Comparison of ENCODE assay signal across 9 mouse cellular contexts in the genomic region with DNA sequence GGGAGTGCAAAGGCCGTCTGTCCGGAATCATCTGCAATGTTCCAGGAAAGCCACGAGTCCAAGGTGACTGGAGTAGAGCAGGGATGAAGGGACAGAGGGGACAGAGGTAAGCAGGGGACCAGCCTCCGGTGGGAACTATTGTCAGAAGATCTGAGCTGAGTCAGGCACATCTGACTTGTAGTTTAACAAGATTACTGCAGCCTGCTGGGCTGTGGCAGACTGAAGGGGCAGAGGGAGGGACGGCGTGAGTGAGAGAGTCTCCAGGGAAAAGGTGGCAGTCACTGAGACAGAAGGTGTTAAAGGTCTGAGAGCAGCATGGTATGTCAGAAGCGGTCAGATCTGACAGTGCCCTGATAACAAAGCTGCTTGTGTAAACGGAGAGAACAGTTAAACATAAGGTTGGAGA. TPM values are rescaled to one million over a fixed set of nuclear protein-coding genes. Genes with fewer than 3 reads are reported as not detected.
DNase-seq lines count a peak whose midpoint lies in the region; ATAC-seq and TF ChIP-seq lines count a peak whose summit lies in the region.
"Had no signal": no experiment of that assay in that cellular context is flagged by ENCODE, and none has a peak within 500 bp of the region (broad histone marks: within the 10 kb centered on the region; RNA-seq: fewer than 3 reads in every experiment).

No protein-coding gene starts in this region.

- no peaks in the 10 kb centered on the region for H3K9me3 ChIP-seq in heart, embryonic 10.5 days
- peaks cover 3% of the 10 kb centered on the region; the same call in 1 of the 2 replicates for H3K9me3 ChIP-seq in G1E (replicated peaks)
- 0 out of 2 replicates have a peak, but pooled peaks cover 5% of the 10 kb centered on the region for H3K9me3 ChIP-seq in forebrain, embryonic 13.5 days (replicated peaks)
- no peaks in the 10 kb centered on the region for H3K9me3 ChIP-seq in liver, embryonic 12.5 days (replicated peaks)

- peaks cover 47% of the 10 kb centered on the region for H3K4me1 ChIP-seq in heart, embryonic 10.5 days
- peaks cover 38% of the 10 kb centered on the region for H3K4me1 ChIP-seq in G1E (ENCODE audit: insufficient read depth, low read depth, low read length)
- H3K4me1 ChIP-seq in forebrain, embryonic 13.5 days: peaks cover 62% of the 10 kb centered on the region
- H3K4me1 ChIP-seq in liver, embryonic 12.5 days: peaks cover 37% of the 10 kb centered on the region

- peak overlapping the region; percentile 56 for H3K27ac ChIP-seq in heart, embryonic 10.5 days
- H3K27ac ChIP-seq in forebrain, embryonic 13.5 days: no peak overlapping the region
- H3K27ac ChIP-seq in liver, embryonic 12.5 days: no peak overlapping the region

- H3K4me2 ChIP-seq in forebrain, embryonic 13.5 days: peak overlapping the region; percentile 4; the same call in 1 of the 2 replicates
- peak overlapping the region; percentile 12; the same call in 1 of the 2 replicates for H3K4me2 ChIP-seq in liver, embryonic 12.5 days

- DNase-seq in heart, embryonic 10.5 days (ENCODE audit: low spot score): no peak
- DNase-seq in heart, postnatal 25 days (ENCODE audit: low spot score): no peak
- no peak for DNase-seq in G1E (ENCODE audit: low spot score)
- DNase-seq in urinary bladder, adult 2 months (ENCODE audit: low spot score): no peak
- no peak for DNase-seq in c-Kit-positive CD71-positive TER-119-positive erythroid progenitor cells, embryonic 14.5 days (ENCODE audit: low spot score)
- DNase-seq in right cerebral cortex, postnatal 25 days: no peak

- H3K4me3 ChIP-seq in heart, embryonic 10.5 days: peak overlapping the region; percentile 29
- no peak overlapping the region; the same call in 1 of the 2 replicates for H3K4me3 ChIP-seq in G1E (ENCODE audit: low read depth, low read length)
- H3K4me3 ChIP-seq in forebrain, embryonic 13.5 days: no peak overlapping the region
- no peak overlapping the region for H3K4me3 ChIP-seq in liver, embryonic 12.5 days

- ATAC-seq in G1E (ENCODE audit: extremely low read depth, insufficient number of reproducible peaks, low FRiP score, poor library complexity, severe bottlenecking): 0 out of 2 replicates have a peak, but pooled peaks have one; percentile 3
- peak; percentile 40 for ATAC-seq in forebrain, embryonic 13.5 days
- no peak for ATAC-seq in liver, embryonic 12.5 days

- WGBS in heart, embryonic 10.5 days: 5% methylated on average over 8 of the region's 8 CpGs
- WGBS in forebrain, embryonic 13.5 days: 14% methylated on average over 8 of the region's 8 CpGs
- 13% methylated on average over 8 of the region's 8 CpGs for WGBS in liver, embryonic 12.5 days (ENCODE audit: insufficient replicate concordance)

- H3K36me3 ChIP-seq in heart, embryonic 10.5 days: peaks cover 9% of the 10 kb centered on the region; the same call in 1 of the 2 replicates
- no peaks in the 10 kb centered on the region for H3K36me3 ChIP-seq in G1E (replicated peaks)
- H3K36me3 ChIP-seq in forebrain, embryonic 13.5 days (ENCODE audit: poor library complexity, severe bottlenecking): peaks cover 10% of the 10 kb centered on the region; the same call in 1 of the 2 replicates
- H3K36me3 ChIP-seq in liver, embryonic 12.5 days: no peaks in the 10 kb centered on the region

- no peak for TF ChIP-seq CTCF in G1E (IDR thresholded peaks at IDR 0.05; ENCODE audit: low read depth, low read length)

- no peak overlapping the region for H3K9ac ChIP-seq in forebrain, embryonic 13.5 days
- no peak overlapping the region for H3K9ac ChIP-seq in liver, embryonic 12.5 days

- H3K27me3 ChIP-seq in heart, embryonic 10.5 days (ENCODE audit: insufficient read depth, poor library complexity, severe bottlenecking): no peaks in the 10 kb centered on the region
- peaks cover 23% of the 10 kb centered on the region for H3K27me3 ChIP-seq in G1E (ENCODE audit: insufficient read depth, low read length)
- no peaks in the 10 kb centered on the region for H3K27me3 ChIP-seq in forebrain, embryonic 13.5 days
- H3K27me3 ChIP-seq in liver, embryonic 12.5 days (replicated peaks): peaks cover 28% of the 10 kb centered on the region
- H3K27me3 ChIP-seq: CH12.LX had no signal

- intact Hi-C loops in heart, postnatal 25 days (cut with DNase I): no loop called here

RNA-seq across cellular contexts. Expression of gene Smad1, which starts 16.5 kb away (rescaled TPM):
- 20.1 and 32.1 TPM in 2 replicates for polyA plus RNA-seq in heart, embryonic 10.5 days (2016; fragmentation: Nextera tagmentation; extraction: Ambion mirVana)
- total RNA-seq in heart, postnatal 25 days (2021): 10 to 100 TPM; 14.5 to 16.3 TPM
- total RNA-seq in G1E (2014; fragmentation: Nextera tagmentation) (2.0 and 2.9 TPM in 2 replicates), G1E (2017) (1.2 and 2.1 TPM in 2 replicates)
- 1.5 and 2.0 TPM in 2 replicates for polyA plus RNA-seq in G1E (2012)
- 49.5 and 50.9 TPM in 2 replicates for polyA plus RNA-seq in forebrain, embryonic 13.5 days (2015; fragmentation: Nextera tagmentation; extraction: Ambion mirVana)
- 9.5 and 9.6 TPM in 2 replicates for polyA plus RNA-seq in liver, embryonic 12.5 days (2016; fragmentation: Nextera tagmentation; extraction: Ambion mirVana)
- 32.6 and 35.6 TPM in 2 replicates for polyA plus RNA-seq in urinary bladder, adult 2 months (2012; rRNA removed)
- total RNA-seq: CH12.LX had no signal
